Mouse (Mus musculus) kidney, embryonic 14.5 days (tissue): Measurements from ENCODE around the gene Gpr3. TPM values are rescaled to one million over a fixed set of nuclear protein-coding genes. Genes with fewer than 3 reads are reported as not detected.

ENCODE experiments used
- ATAC-seq: fragments of 200-750 bp; cut with Nextera tagmentation; 2 replicates; pipeline ENCODE4 v1.8.0; 2017; ENCODE audit warnings: moderate number of reproducible peaks, mild to moderate bottlenecking, moderate TSS enrichment, moderate library complexity; ENCODE audit not compliant: low FRiP score, low TSS enrichment
- H3K27ac ChIP-seq: fragments of 300-500 bp; sonication (generic); 2 replicates; pipeline ENCODE4 v1.5.1; 2014; ENCODE audit warnings: low read depth, mild to moderate bottlenecking, low read length, moderate library complexity, mixed read lengths
- H3K27me3 ChIP-seq: fragments of 300-500 bp; sonication (generic); 2 replicates; pipeline ENCODE4 v1.6.1; 2014; ENCODE audit warnings: mild to moderate bottlenecking, low read length; ENCODE audit not compliant: control insufficient read depth, insufficient read depth
- H3K36me3 ChIP-seq: fragments of 300-500 bp; sonication (generic); 2 replicates; pipeline ENCODE4 v1.6.1; 2014; ENCODE audit warnings: low read length, mixed read lengths; ENCODE audit not compliant: control insufficient read depth, insufficient read depth
- H3K4me1 ChIP-seq: fragments of 300-500 bp; sonication (generic); 2 replicates; pipeline ENCODE4 v1.6.1; 2014; ENCODE audit warnings: low read length, mixed read lengths; ENCODE audit not compliant: control insufficient read depth, insufficient read depth
- H3K4me2 ChIP-seq: fragments of 300-500 bp; sonication (generic); replicated peaks from 2 replicates; pipeline ENCODE4 v1.6.1; 2014; ENCODE audit warnings: low read depth, mild to moderate bottlenecking, low read length
- H3K4me3 ChIP-seq: fragments of 300-500 bp; sonication (generic); 2 replicates; pipeline ENCODE4 v1.5.1; 2014; ENCODE audit warnings: mild to moderate bottlenecking, low read length
- H3K9ac ChIP-seq: fragments of 300-500 bp; sonication (generic); 2 replicates; pipeline ENCODE4 v1.6.1; 2014; ENCODE audit warnings: low read depth, mild to moderate bottlenecking, low read length, moderate library complexity
- H3K9me3 ChIP-seq: fragments of 300-500 bp; sonication (generic); 2 replicates; pipeline ENCODE4 v1.6.1; 2016; ENCODE audit warnings: low read length; ENCODE audit not compliant: control insufficient read depth
- WGBS: fragments of 180-500 bp; shearing (Covaris S2); extraction: QIAGEN DNeasy Blood & Tissue Kit; methylation state at CpG from one replicate; pipeline ENCODE4 v1.1.7; 2014; 5-methylcytosine and 5-hydroxymethylcytosine counted together
- polyA plus RNA-seq: library from polyadenylated mRNA; unstranded; fragments of >200 nt; fragmentation: Nextera tagmentation; extraction: Ambion mirVana; gene quantifications from 2 replicates; pipeline ENCODE4 v1.2.1, GENCODE M21; 2014

The Gpr3 gene
- polyA plus RNA-seq, 1 experiment from 2014 or later = not detected

GRCm38 (mm10) chr4:133186856-133187255 lies 25.5 kb downstream of the Gpr3 start:
- H3K4me3 ChIP-seq = no peak overlapping the region
- WGBS = 93% methylated on average over 5 of the region's 5 CpGs
- ATAC-seq = no peak
- no peaks in the 10 kb centered on the region for H3K9me3 ChIP-seq
- no peak overlapping the region for H3K27ac ChIP-seq
- H3K4me1 ChIP-seq = peaks cover 24% of the 10 kb centered on the region
- no peaks in the 10 kb centered on the region for H3K27me3 ChIP-seq
- H3K4me2 ChIP-seq = no peak overlapping the region
- H3K9ac ChIP-seq = no peak overlapping the region
- H3K36me3 ChIP-seq = peaks cover 64% of the 10 kb centered on the region

GRCm38 (mm10) chr4:133185893-133186292 lies 26.4 kb downstream of the Gpr3 start:
- Histone ChIP-seq H3K36me3 (peaks cover 58% of the 10 kb centered on the region), H3K4me2 (no peak overlapping the region), H3K4me1 (peaks cover 24% of the 10 kb centered on the region), H3K27ac (no peak overlapping the region; the same call in 1 of the 2 replicates), H3K27me3 (no peaks in the 10 kb centered on the region), H3K9me3 (no peaks in the 10 kb centered on the region), H3K4me3 (no peak overlapping the region), H3K9ac (no peak overlapping the region)
- 69% methylated on average over 8 of the region's 8 CpGs for WGBS
- ATAC-seq = no peak

DNA sequence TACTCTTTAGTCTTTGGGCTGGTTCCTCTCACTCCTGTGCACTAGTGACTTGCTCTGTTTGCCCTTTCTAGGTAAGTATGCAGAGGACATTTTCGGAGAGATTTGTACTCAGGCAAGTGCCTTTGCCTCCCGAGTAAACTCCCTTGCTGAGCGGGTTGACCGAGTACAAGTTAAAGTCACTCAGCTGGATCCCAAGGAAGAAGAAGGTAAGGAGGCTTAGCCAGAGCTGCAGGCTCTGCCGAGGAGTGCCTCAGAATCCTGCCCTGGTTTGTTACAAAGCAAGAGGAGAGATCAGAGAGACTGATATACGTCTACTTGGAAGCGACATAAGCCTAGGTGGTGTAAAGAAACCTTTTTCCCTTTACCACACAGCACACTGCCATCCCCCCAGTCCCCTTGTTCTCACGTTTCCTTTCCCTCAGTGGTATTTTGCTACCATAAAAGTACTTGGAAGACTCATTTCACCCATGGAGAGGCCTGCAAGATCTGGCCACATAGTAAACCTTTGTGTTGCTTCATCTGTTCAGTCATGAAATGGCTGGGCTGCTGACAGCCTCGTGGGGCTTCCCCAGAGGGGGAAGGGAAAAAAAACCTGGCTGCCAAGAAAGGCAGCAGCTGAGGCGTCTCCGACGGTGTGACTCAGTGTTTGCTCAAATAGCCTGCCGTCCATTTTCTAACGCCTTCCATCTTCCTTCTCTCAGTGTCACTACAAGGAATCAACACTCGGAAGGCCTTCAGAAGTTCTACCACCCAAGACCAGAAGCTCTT lies 27.3 kb downstream of the Gpr3 start:
- 18% methylated on average over 15 of the region's 15 CpGs for WGBS
- no peak overlapping the region for H3K9ac ChIP-seq
- H3K27me3 ChIP-seq = no peaks in the 10 kb centered on the region
- peaks cover 24% of the 10 kb centered on the region for H3K4me1 ChIP-seq
- peak overlapping the region; percentile 57 for H3K27ac ChIP-seq
- peaks cover 50% of the 10 kb centered on the region for H3K36me3 ChIP-seq
- no peak; the same call in 1 of the 2 replicates for ATAC-seq
- H3K4me2 ChIP-seq = no peak overlapping the region
- H3K9me3 ChIP-seq = no peaks in the 10 kb centered on the region
- H3K4me3 ChIP-seq = no peak overlapping the region

- peaks cover 24% of the 10 kb centered on the region for H3K4me1 ChIP-seq
- H3K4me2 ChIP-seq = no peak overlapping the region
- no peak overlapping the region for H3K4me3 ChIP-seq
- no peak for ATAC-seq
- no peaks in the 10 kb centered on the region for H3K27me3 ChIP-seq
- H3K9ac ChIP-seq = no peak overlapping the region; the same call in 1 of the 2 replicates
- H3K27ac ChIP-seq = peak overlapping the region; percentile 57; the same call in 1 of the 2 replicates
- H3K36me3 ChIP-seq = peaks cover 49% of the 10 kb centered on the region
- H3K9me3 ChIP-seq = no peaks in the 10 kb centered on the region
- 44% methylated on average over 14 of the region's 14 CpGs for WGBS
These were observed 28.1 kb downstream of the Gpr3 start for GRCm38 (mm10) chr4:133184031-133184897.

DNA sequence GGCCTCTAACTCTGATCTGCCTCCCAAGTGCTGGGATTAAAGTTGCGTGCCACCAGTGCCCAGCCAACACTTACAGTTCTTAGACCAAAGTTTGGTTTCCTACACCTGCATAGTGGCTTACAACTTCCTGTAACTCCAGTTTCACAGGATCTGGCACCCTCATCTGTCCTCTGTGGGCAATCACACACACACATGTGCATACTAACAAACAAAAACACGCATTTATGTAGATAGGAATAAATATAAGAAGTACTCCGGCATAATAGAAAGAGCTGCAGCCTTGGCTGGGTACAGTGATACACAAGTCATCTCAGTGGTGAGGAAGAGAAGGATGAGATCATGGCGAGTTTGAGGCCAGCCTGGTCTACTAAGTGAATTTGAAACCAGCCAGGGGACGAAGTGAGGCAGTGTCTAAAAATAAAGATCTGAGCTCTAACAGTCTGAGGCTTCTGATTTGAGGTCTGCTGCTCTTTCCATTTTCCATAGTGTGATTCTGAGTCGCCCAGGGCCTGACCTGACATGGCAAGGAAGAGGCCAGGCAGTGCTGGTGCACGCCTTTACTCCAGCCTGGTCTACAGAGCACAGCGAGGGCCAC lies 29.8 kb downstream of the Gpr3 start:
- Histone ChIP-seq H3K27me3 (no peaks in the 10 kb centered on the region), H3K4me3 (no peak overlapping the region), H3K36me3 (peaks cover 43% of the 10 kb centered on the region), H3K9me3 (no peaks in the 10 kb centered on the region), H3K4me2 (no peak overlapping the region), H3K4me1 (peaks cover 24% of the 10 kb centered on the region), H3K27ac (no peak overlapping the region; the same call in 1 of the 2 replicates), H3K9ac (no peak overlapping the region)
- ATAC-seq = no peak
- WGBS = 93% methylated on average over 8 of the region's 8 CpGs

- H3K4me1 ChIP-seq = peaks cover 32% of the 10 kb centered on the region
- no peak overlapping the region for H3K4me3 ChIP-seq
- H3K36me3 ChIP-seq = peaks cover 39% of the 10 kb centered on the region
- 95% methylated on average over 7 of the region's 7 CpGs for WGBS
- no peaks in the 10 kb centered on the region for H3K27me3 ChIP-seq
- no peak for ATAC-seq
- no peak overlapping the region for H3K27ac ChIP-seq
- H3K9ac ChIP-seq = no peak overlapping the region
- no peaks in the 10 kb centered on the region for H3K9me3 ChIP-seq
- no peak overlapping the region for H3K4me2 ChIP-seq
These were observed 33.1 kb downstream of the Gpr3 start for GRCm38 (mm10) chr4:133179258-133179657.

DNA sequence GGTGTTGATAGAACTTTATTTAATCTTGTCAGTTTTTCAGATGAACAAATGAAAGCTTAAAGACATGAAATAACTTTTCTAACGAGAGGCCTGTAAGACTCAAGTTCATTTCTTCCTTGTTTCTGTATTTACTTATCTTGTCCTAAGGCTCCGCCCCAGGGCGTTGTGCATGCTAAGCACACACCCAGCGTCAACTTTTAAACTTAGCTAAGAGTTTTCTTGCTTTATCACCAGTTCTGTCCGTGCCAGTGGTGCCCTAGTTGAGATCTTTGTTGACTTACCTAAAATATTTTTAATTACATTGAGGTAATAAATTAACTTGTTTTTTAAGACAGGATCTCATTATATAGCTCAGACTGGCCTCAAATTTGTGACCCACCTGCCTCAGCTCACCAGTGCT lies 34.0 kb downstream of the Gpr3 start:
- no peaks in the 10 kb centered on the region for H3K9me3 ChIP-seq
- H3K4me3 ChIP-seq = no peak overlapping the region
- no peak overlapping the region for H3K9ac ChIP-seq
- no peak overlapping the region for H3K27ac ChIP-seq
- H3K4me1 ChIP-seq = peaks cover 26% of the 10 kb centered on the region
- H3K27me3 ChIP-seq = no peaks in the 10 kb centered on the region
- whole genome bisulfite sequencing = 88% methylated on average over 5 of the region's 5 CpGs
- H3K4me2 ChIP-seq = no peak overlapping the region
- ATAC-seq = no peak
- H3K36me3 ChIP-seq = peaks cover 35% of the 10 kb centered on the region

GRCm38 (mm10) chr4:133176761-133177403 lies 35.5 kb downstream of the Gpr3 start:
- H3K9me3 ChIP-seq = no peaks in the 10 kb centered on the region
- 72% methylated on average over 18 of the region's 18 CpGs for WGBS
- no peaks in the 10 kb centered on the region for H3K27me3 ChIP-seq
- no peak overlapping the region for H3K4me3 ChIP-seq
- peaks cover 32% of the 10 kb centered on the region for H3K36me3 ChIP-seq
- no peak overlapping the region for H3K9ac ChIP-seq
- peaks cover 28% of the 10 kb centered on the region for H3K4me1 ChIP-seq
- no peak overlapping the region for H3K4me2 ChIP-seq
- ATAC-seq = no peak
- no peak overlapping the region; the same call in 1 of the 2 replicates for H3K27ac ChIP-seq
